Mouse (Mus musculus) liver, embryonic 14.5 days (tissue): Measurements from ENCODE around the gene Cavin2. TPM values are rescaled to one million over a fixed set of nuclear protein-coding genes. Genes with fewer than 3 reads are reported as not detected.

Experiments
- ATAC-seq: fragments of 200-750 bp; cut with Nextera tagmentation; 2 replicates; pipeline ENCODE4 v1.8.0; 2017; ENCODE audit warnings: moderate number of reproducible peaks, mild to moderate bottlenecking, moderate library complexity; ENCODE audit not compliant: insufficient read depth
- DNase-seq, 3 experiments: peaks; one replicate each; pipeline ENCODE4 v3.0.0-alpha.2; 2012 to 2013; ENCODE audit warnings: low read depth in 3 of 3, low spot score in 3 of 3
- H3K27ac ChIP-seq: fragments of 300-500 bp; sonication (generic); 2 replicates; pipeline ENCODE4 v1.5.1; 2014; ENCODE audit warnings: moderate library complexity, mild to moderate bottlenecking, control low read depth, inconsistent platforms
- H3K27me3 ChIP-seq: fragments of 300-500 bp; sonication (generic); 2 replicates; pipeline ENCODE4 v1.6.1; 2014; ENCODE audit warnings: mild to moderate bottlenecking, low read length, moderate library complexity; ENCODE audit not compliant: control insufficient read depth, insufficient read depth
- H3K36me3 ChIP-seq: fragments of 300-500 bp; sonication (generic); replicated peaks from 2 replicates; pipeline ENCODE4 v1.6.1; 2014; ENCODE audit warnings: low read depth; ENCODE audit not compliant: control insufficient read depth, insufficient read depth
- H3K4me1 ChIP-seq, 2 experiments: fragments of 200-500 bp in 1 of 2; fragments of 300-500 bp in 1 of 2; sonication (generic) in 1 of 2; replicated peaks; 2 replicates each; pipeline ENCODE4 v1.6.1; 2012 to 2014; ENCODE audit warnings: antibody characterized with exemption in 1 of 2, inconsistent platforms in 1 of 2, low read length in 1 of 2; ENCODE audit not compliant: control insufficient read depth in 2 of 2, insufficient read depth in 2 of 2
- H3K4me2 ChIP-seq: fragments of 300-500 bp; sonication (generic); 2 replicates; pipeline ENCODE4 v1.6.1; 2014; ENCODE audit warnings: low read depth, mild to moderate bottlenecking, control low read depth, moderate library complexity
- H3K4me3 ChIP-seq, 2 experiments: fragments of 200-500 bp in 1 of 2; fragments of 300-500 bp in 1 of 2; sonication (generic) in 1 of 2; 2 replicates each; pipeline ENCODE4 v1.5.1; 2012 to 2014; ENCODE audit warnings: low read depth in 2 of 2, low read length in 2 of 2, mild to moderate bottlenecking in 2 of 2, control low read depth in 1 of 2, inconsistent platforms in 1 of 2, moderate library complexity in 1 of 2; ENCODE audit not compliant: insufficient read depth in 1 of 2
- H3K9ac ChIP-seq: fragments of 300-500 bp; sonication (generic); replicated peaks from 2 replicates; pipeline ENCODE4 v1.6.1; 2014; ENCODE audit warnings: mild to moderate bottlenecking, control low read depth, moderate library complexity
- H3K9me3 ChIP-seq: fragments of 300-500 bp; sonication (generic); 2 replicates; pipeline ENCODE4 v1.6.1; 2016; ENCODE audit warnings: low read length, mixed read lengths; ENCODE audit not compliant: control insufficient read depth
- CTCF ChIP-seq: IDR thresholded peaks from 2 replicates; pipeline ENCODE4 v1.5.1; 2016; ENCODE audit warnings: antibody characterized with exemption, low read depth, control low read depth
- EP300 ChIP-seq: IDR thresholded peaks from 2 replicates; pipeline ENCODE4 v1.6.1; 2016; ENCODE audit warnings: antibody characterized with exemption, low read depth
- WGBS: fragments of 180-500 bp; shearing (Covaris S2); extraction: QIAGEN DNeasy Blood & Tissue Kit; methylation state at CpG from one replicate; pipeline ENCODE4 v1.1.7; 2014; ENCODE audit not compliant: insufficient replicate concordance; 5-methylcytosine and 5-hydroxymethylcytosine counted together
- polyA plus RNA-seq, 2 experiments: library from polyadenylated mRNA; depleted of rRNA in 1 of 2; stranded (reverse) in 1 of 2; unstranded in 1 of 2; fragments of >200 nt; fragmentation: Nextera tagmentation in 1 of 2; extraction: Ambion mirVana in 1 of 2; gene quantifications; 2 replicates each; pipeline versions ENCODE4 v1.2.1 to v1.2.3; 2012 to 2014

Gene Cavin2
- polyA plus RNA-seq, 2 experiments: 10.3 to 22.7 TPM

- H3K9ac ChIP-seq: no peak overlapping the region
- no peaks in the 10 kb centered on the region for H3K9me3 ChIP-seq
- DNase-seq (no peak), ATAC-seq (no peak)
- H3K4me1 ChIP-seq: no peaks in the 10 kb centered on the region
- no peaks in the 10 kb centered on the region for H3K27me3 ChIP-seq
- 8% methylated on average over 6 of the region's 6 CpGs for WGBS
- no peak overlapping the region for H3K4me3 ChIP-seq
- no peak for TF ChIP-seq EP300
- no peak for TF ChIP-seq CTCF
- no peak overlapping the region for H3K27ac ChIP-seq
- no peaks in the 10 kb centered on the region for H3K36me3 ChIP-seq
- no peak overlapping the region for H3K4me2 ChIP-seq
These were observed 45.4 kb downstream of the Cavin2 start for GRCm38 (mm10) chr1:51334289-51334688.

- no peak overlapping the region for H3K27ac ChIP-seq
- H3K4me1 ChIP-seq: no peaks in the 10 kb centered on the region
- no peak overlapping the region for H3K4me2 ChIP-seq
- H3K36me3 ChIP-seq: no peaks in the 10 kb centered on the region
- no peak for DNase-seq
- 56% methylated on average over 2 of the region's 2 CpGs for WGBS
- ATAC-seq: no peak
- no peak for TF ChIP-seq EP300
- TF ChIP-seq CTCF: no peak
- H3K4me3 ChIP-seq: no peak overlapping the region
- H3K27me3 ChIP-seq: no peaks in the 10 kb centered on the region
- H3K9ac ChIP-seq: no peak overlapping the region
- H3K9me3 ChIP-seq: no peaks in the 10 kb centered on the region
These were observed 46.2 kb downstream of the Cavin2 start for GRCm38 (mm10) chr1:51335081-51335480.

DNA sequence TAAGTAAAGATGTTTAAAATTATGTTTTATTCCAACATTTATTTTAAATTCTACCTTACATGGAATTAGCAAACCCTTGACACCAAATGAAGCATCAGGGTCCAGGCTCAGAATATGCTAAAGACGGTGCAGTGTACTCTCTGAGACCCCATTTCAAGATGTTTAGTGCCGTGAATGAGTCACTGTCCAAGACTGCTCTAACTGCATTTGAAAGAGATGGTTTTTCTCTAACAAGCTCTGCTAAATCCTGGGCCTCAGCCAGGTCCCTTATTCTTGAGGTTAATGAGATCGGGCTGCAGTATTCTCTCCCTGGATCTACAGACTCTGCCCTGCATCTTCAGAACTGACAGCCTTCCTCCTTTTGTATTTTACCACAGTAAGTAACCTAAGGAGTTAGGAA lies 55.2 kb downstream of the Cavin2 start:
- WGBS: 51% methylated on average over 3 of the region's 3 CpGs
- TF ChIP-seq CTCF (no peak), EP300 (no peak)
- H3K4me1 ChIP-seq: no peaks in the 10 kb centered on the region
- H3K4me2 ChIP-seq: no peak overlapping the region
- H3K27me3 ChIP-seq: no peaks in the 10 kb centered on the region
- no peak for ATAC-seq
- H3K4me3 ChIP-seq: no peak overlapping the region
- no peak for DNase-seq
- no peaks in the 10 kb centered on the region for H3K36me3 ChIP-seq
- H3K27ac ChIP-seq: no peak overlapping the region
- H3K9ac ChIP-seq: no peak overlapping the region
- no peaks in the 10 kb centered on the region for H3K9me3 ChIP-seq

GRCm38 (mm10) chr1:51347596-51347995 lies 58.7 kb downstream of the Cavin2 start:
- ATAC-seq: no peak
- H3K27ac ChIP-seq: no peak overlapping the region
- TF ChIP-seq CTCF: peak; percentile 59
- TF ChIP-seq EP300: no peak
- no peak overlapping the region for H3K4me3 ChIP-seq
- no peaks in the 10 kb centered on the region for H3K27me3 ChIP-seq
- H3K9ac ChIP-seq: no peak overlapping the region
- no peaks in the 10 kb centered on the region for H3K9me3 ChIP-seq
- H3K4me1 ChIP-seq: no peaks in the 10 kb centered on the region
- DNase-seq: no peak
- H3K4me2 ChIP-seq: no peak overlapping the region
- no peaks in the 10 kb centered on the region for H3K36me3 ChIP-seq
- 74% methylated on average over 3 of the region's 3 CpGs for WGBS

DNA sequence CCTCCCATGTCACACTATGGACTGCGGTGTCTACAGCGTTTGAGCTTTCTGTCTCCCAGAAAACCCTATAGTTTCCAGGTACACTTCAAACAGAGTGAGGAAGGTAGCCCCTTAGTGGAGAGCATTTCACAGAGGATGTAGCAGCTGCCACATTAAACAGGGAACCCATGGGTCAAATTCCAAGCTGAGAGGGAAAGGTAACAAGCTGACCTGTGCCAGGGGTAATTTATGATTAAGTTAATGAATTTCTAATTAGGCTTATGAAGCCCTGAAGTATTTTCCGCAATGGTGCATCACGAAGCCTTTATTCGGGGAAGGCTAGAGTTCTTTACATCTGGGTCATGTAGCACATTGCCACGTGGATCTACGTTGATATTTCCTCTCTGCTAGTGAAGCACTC lies 59.7 kb downstream of the Cavin2 start:
- DNase-seq (no peak), ATAC-seq (no peak)
- Histone ChIP-seq H3K4me3 (no peak overlapping the region), H3K27ac (no peak overlapping the region), H3K4me1 (no peaks in the 10 kb centered on the region), H3K9me3 (no peaks in the 10 kb centered on the region), H3K9ac (no peak overlapping the region), H3K4me2 (no peak overlapping the region), H3K27me3 (no peaks in the 10 kb centered on the region), H3K36me3 (no peaks in the 10 kb centered on the region)
- TF ChIP-seq CTCF (no peak), EP300 (no peak)
- 74% methylated on average over 7 of the region's 7 CpGs for WGBS
